Mouse (Mus musculus): ENCODE measurements around the gene Rasa3. TPM values are rescaled to one million over a fixed set of nuclear protein-coding genes. Genes with fewer than 3 reads are reported as not detected.

The Rasa3 gene
- total and polyA plus RNA-seq, 2 experiments from 2014 or later = 13.2 to 29.9 TPM

- H3K9ac ChIP-seq (replicated peaks; ENCODE audit: low read depth, low read length) = no peak overlapping the region
- TF ChIP-seq CTCF (IDR thresholded peaks at IDR 0.05; ENCODE audit: low read depth) (no peak), EP300 (IDR thresholded peaks at IDR 0.05; ENCODE audit: low read depth) (no peak)
- H3K27ac ChIP-seq (ENCODE audit: low read depth) = peak overlapping the region; percentile 66
- H3K4me2 ChIP-seq (ENCODE audit: low read depth, low read length) = no peak overlapping the region
- H3K27me3 ChIP-seq (ENCODE audit: control insufficient read depth, insufficient read depth, low read length) = no peaks in the 10 kb centered on the region
- peaks cover 20% of the 10 kb centered on the region for H3K4me1 ChIP-seq (ENCODE audit: control insufficient read depth, insufficient read depth)
- DNase-seq (ENCODE audit: low spot score) = no peak
- peaks cover 19% of the 10 kb centered on the region for H3K36me3 ChIP-seq (replicated peaks; ENCODE audit: control insufficient read depth, insufficient read depth, low read length)
- WGBS = 73% methylated on average over 5 of the region's 5 CpGs
- H3K9me3 ChIP-seq (replicated peaks; ENCODE audit: control insufficient read depth, low read length) = no peaks in the 10 kb centered on the region
- ATAC-seq (ENCODE audit: insufficient read depth, low read depth) = no peak
- no peak overlapping the region for H3K4me3 ChIP-seq (ENCODE audit: low read depth, low read length)
Measured at GRCm38 (mm10) chr8:13625281-13625970, 52.0 kb downstream of the Rasa3 start.

- no peaks in the 10 kb centered on the region for H3K27me3 ChIP-seq (ENCODE audit: control insufficient read depth, insufficient read depth, low read length)
- no peak overlapping the region for H3K9ac ChIP-seq (replicated peaks; ENCODE audit: low read depth, low read length)
- H3K36me3 ChIP-seq (replicated peaks; ENCODE audit: control insufficient read depth, insufficient read depth, low read length) = peaks cover 15% of the 10 kb centered on the region
- peak; percentile 51 for DNase-seq (ENCODE audit: low spot score)
- no peak overlapping the region for H3K4me3 ChIP-seq (ENCODE audit: low read depth, low read length)
- no peak overlapping the region for H3K4me2 ChIP-seq (ENCODE audit: low read depth, low read length)
- 9% methylated on average over 11 of the region's 11 CpGs for WGBS
- peak overlapping the region; percentile 66 for H3K27ac ChIP-seq (ENCODE audit: low read depth)
- ATAC-seq (ENCODE audit: insufficient read depth, low read depth) = peak; percentile 58
- no peaks in the 10 kb centered on the region for H3K9me3 ChIP-seq (replicated peaks; ENCODE audit: control insufficient read depth, low read length)
- no peak for TF ChIP-seq EP300 (IDR thresholded peaks at IDR 0.05; ENCODE audit: low read depth)
- TF ChIP-seq CTCF (IDR thresholded peaks at IDR 0.05; ENCODE audit: low read depth) = no peak
- H3K4me1 ChIP-seq (ENCODE audit: control insufficient read depth, insufficient read depth) = peaks cover 20% of the 10 kb centered on the region
Measured at GRCm38 (mm10) chr8:13624863-13625262, 52.5 kb downstream of the Rasa3 start.

GRCm38 (mm10) chr8:13623911-13624421 lies 53.4 kb downstream of the Rasa3 start:
- no peak for TF ChIP-seq EP300 (IDR thresholded peaks at IDR 0.05; ENCODE audit: low read depth)
- TF ChIP-seq CTCF (IDR thresholded peaks at IDR 0.05; ENCODE audit: low read depth) = no peak
- no peak overlapping the region for H3K4me2 ChIP-seq (ENCODE audit: low read depth, low read length)
- WGBS = 64% methylated on average over 10 of the region's 10 CpGs

GRCm38 (mm10) chr8:13623038-13623750 lies 54.2 kb downstream of the Rasa3 start:
- WGBS = 63% methylated on average over 9 of the region's 9 CpGs
- Histone ChIP-seq H3K9me3 (replicated peaks; ENCODE audit: control insufficient read depth, low read length) (no peaks in the 10 kb centered on the region), H3K4me1 (ENCODE audit: control insufficient read depth, insufficient read depth) (peaks cover 20% of the 10 kb centered on the region), H3K4me2 (ENCODE audit: low read depth, low read length) (no peak overlapping the region), H3K27me3 (ENCODE audit: control insufficient read depth, insufficient read depth, low read length) (no peaks in the 10 kb centered on the region), H3K36me3 (replicated peaks; ENCODE audit: control insufficient read depth, insufficient read depth, low read length) (peaks cover 13% of the 10 kb centered on the region), H3K9ac (replicated peaks; ENCODE audit: low read depth, low read length) (no peak overlapping the region), H3K27ac (ENCODE audit: low read depth) (peak overlapping the region; percentile 66; the same call in 1 of the 2 replicates), H3K4me3 (ENCODE audit: low read depth, low read length) (no peak overlapping the region)
- no peak for TF ChIP-seq CTCF (IDR thresholded peaks at IDR 0.05; ENCODE audit: low read depth)
- no peak for TF ChIP-seq EP300 (IDR thresholded peaks at IDR 0.05; ENCODE audit: low read depth)
- ATAC-seq (ENCODE audit: insufficient read depth, low read depth) = no peak
- no peak for DNase-seq (ENCODE audit: low spot score)

More at GRCm38 (mm10) chr8:13623911-13624421, 53.4 kb downstream of the Rasa3 start:
- H3K4me3 ChIP-seq (ENCODE audit: low read depth, low read length) = no peak overlapping the region
- H3K9ac ChIP-seq (replicated peaks; ENCODE audit: low read depth, low read length) = peak overlapping the region; percentile 38; the same call in 1 of the 2 replicates
- H3K27me3 ChIP-seq (ENCODE audit: control insufficient read depth, insufficient read depth, low read length) = no peaks in the 10 kb centered on the region
- peak overlapping the region; percentile 66 for H3K27ac ChIP-seq (ENCODE audit: low read depth)
- peaks cover 20% of the 10 kb centered on the region for H3K4me1 ChIP-seq (ENCODE audit: control insufficient read depth, insufficient read depth)
- ATAC-seq (ENCODE audit: insufficient read depth, low read depth) (peak; percentile 49), DNase-seq (ENCODE audit: low spot score) (peak; percentile 34)
- H3K36me3 ChIP-seq (replicated peaks; ENCODE audit: control insufficient read depth, insufficient read depth, low read length) = peaks cover 13% of the 10 kb centered on the region
- no peaks in the 10 kb centered on the region for H3K9me3 ChIP-seq (replicated peaks; ENCODE audit: control insufficient read depth, low read length)

- no peaks in the 10 kb centered on the region for H3K9me3 ChIP-seq (replicated peaks; ENCODE audit: control insufficient read depth, low read length)
- DNase-seq (ENCODE audit: low spot score) (no peak), ATAC-seq (ENCODE audit: insufficient read depth, low read depth) (no peak)
- H3K36me3 ChIP-seq (replicated peaks; ENCODE audit: control insufficient read depth, insufficient read depth, low read length) = no peaks in the 10 kb centered on the region
- no peaks in the 10 kb centered on the region for H3K27me3 ChIP-seq (ENCODE audit: control insufficient read depth, insufficient read depth, low read length)
- H3K4me3 ChIP-seq (ENCODE audit: low read depth, low read length) = no peak overlapping the region
- no peak overlapping the region for H3K9ac ChIP-seq (replicated peaks; ENCODE audit: low read depth, low read length)
- H3K27ac ChIP-seq (ENCODE audit: low read depth) = no peak overlapping the region
- 88% methylated on average over 9 of the region's 9 CpGs for WGBS
- H3K4me1 ChIP-seq (ENCODE audit: control insufficient read depth, insufficient read depth) = peaks cover 21% of the 10 kb centered on the region
- no peak overlapping the region for H3K4me2 ChIP-seq (ENCODE audit: low read depth, low read length)
- no peak for TF ChIP-seq EP300 (IDR thresholded peaks at IDR 0.05; ENCODE audit: low read depth)
- TF ChIP-seq CTCF (IDR thresholded peaks at IDR 0.05; ENCODE audit: low read depth) = no peak
Measured at GRCm38 (mm10) chr8:13620226-13620920, 57.0 kb downstream of the Rasa3 start.

Data from heart, postnatal 0 days (tissue).